Mouse (Mus musculus) urinary bladder, postnatal 4 days (tissue): Measurements from ENCODE around the gene Ap3d1.

Source experiments
- DNase-seq, 2 experiments: peaks; one replicate each; pipeline ENCODE4 v3.0.0; 2021 to 2022; ENCODE audit warnings: low spot score in 2 of 2

Ap3d1 gene

GRCm38 (mm10) chr10:80704418-80704817 is 37.6 kb downstream of the Ap3d1 start:
- DNase-seq = no peak

- DNase-seq = no peak
These were observed 38.4 kb downstream of the Ap3d1 start for GRCm38 (mm10) chr10:80703643-80704042.

- peak; percentile 94 to 96 for DNase-seq
These were observed 39.3 kb downstream of the Ap3d1 start for GRCm38 (mm10) chr10:80702536-80703390.

GRCm38 (mm10) chr10:80701721-80702535 is 40.1 kb downstream of the Ap3d1 start, which contains the start of the genes Mob3a and Izumo4:
TSS of gene Mob3a (minus strand) at chr10:80701977.
TSS of gene Izumo4 (plus strand) at chr10:80702184.
- peak; percentile 99 to 100 for DNase-seq

- DNase-seq = no peak
These were observed 41.3 kb downstream of the Ap3d1 start for GRCm38 (mm10) chr10:80700732-80701131.

GRCm38 (mm10) chr10:80700038-80700504 is 42.0 kb downstream of the Ap3d1 start:
- DNase-seq = no peak

- DNase-seq = no peak
These were observed 43.5 kb downstream of the Ap3d1 start for GRCm38 (mm10) chr10:80698605-80699004.

- no peak for DNase-seq
These were observed 44.3 kb downstream of the Ap3d1 start for GRCm38 (mm10) chr10:80697812-80698211.

- no peak for DNase-seq
These were observed 44.7 kb downstream of the Ap3d1 start for GRCm38 (mm10) chr10:80697393-80697787.

GRCm38 (mm10) chr10:80696502-80697392 is 45.3 kb downstream of the Ap3d1 start:
- no peak for DNase-seq

- DNase-seq = no peak
These were observed 46.1 kb downstream of the Ap3d1 start for GRCm38 (mm10) chr10:80695801-80696501.

- DNase-seq = no peak
These were observed 46.9 kb downstream of the Ap3d1 start for GRCm38 (mm10) chr10:80695186-80695585.

- no peak for DNase-seq
These were observed 47.7 kb downstream of the Ap3d1 start for GRCm38 (mm10) chr10:80694159-80694938.

GRCm38 (mm10) chr10:80693401-80694045 is 48.5 kb downstream of the Ap3d1 start:
- no peak for DNase-seq

- no peak for DNase-seq
These were observed 49.6 kb downstream of the Ap3d1 start for GRCm38 (mm10) chr10:80692249-80693165.

- peak; percentile 57 to 74 for DNase-seq
These were observed 54.2 kb downstream of the Ap3d1 start for GRCm38 (mm10) chr10:80687850-80688249.

- DNase-seq = no peak
These were observed 55.4 kb downstream of the Ap3d1 start for GRCm38 (mm10) chr10:80686617-80687016.

GRCm38 (mm10) chr10:80684984-80685383 is 57.1 kb downstream of the Ap3d1 start:
- no peak for DNase-seq
